Mouse (Mus musculus): Measurements from ENCODE around the gene Ptp4a2. TPM values are rescaled to one million over a fixed set of nuclear protein-coding genes. Genes with fewer than 3 reads are reported as not detected.
A peak's percentile ranks its signal among the peaks of the same experiment; 100 is the strongest.

Ptp4a2 gene
- total and polyA plus RNA-seq, 3 experiments: 118 to 619 (median 119) TPM

GRCm38 (mm10) chr4:129822324-129822723 is 11.3 kb downstream of the Ptp4a2 start:
- Histone ChIP-seq H3K27me3 (ENCODE audit: control insufficient read depth in 1 of 2, insufficient read depth in 2 of 2, low read length in 2 of 2) (no peaks in the 10 kb centered on the region), H3K27ac (ENCODE audit: control insufficient read depth, low read depth, low read length) (peak overlapping the region; percentile 44; the same call in 1 of the 2 replicates), H3K4me1 (ENCODE audit: control insufficient read depth in 1 of 2, insufficient read depth in 2 of 2, low read length in 2 of 2) (peaks cover 35 to 36% of the 10 kb centered on the region in 2 experiments), H3K9me3 (replicated peaks; ENCODE audit: insufficient read depth, low read length) (no peaks in the 10 kb centered on the region), H3K9ac (ENCODE audit: control insufficient read depth, low read depth, low read length, poor library complexity, severe bottlenecking) (peak overlapping the region; percentile 99), H3K36me3 (ENCODE audit: control insufficient read depth in 1 of 2, insufficient read depth in 2 of 2, low read length in 2 of 2) (peaks cover 4 to 62% of the 10 kb centered on the region in 2 experiments), H3K4me3 (ENCODE audit: control insufficient read depth in 1 of 2, insufficient read depth in 1 of 2, low read depth in 2 of 2, low read length in 2 of 2) (peak overlapping the region; percentile 91 to 96), H3K79me2 (ENCODE audit: control insufficient read depth, insufficient read depth, low read length, poor library complexity) (peaks cover 70% of the 10 kb centered on the region)
- DNase-seq (ENCODE audit: low read depth, low spot score): no peak
- peak; percentile 26 for TF ChIP-seq TAL1 (IDR thresholded peaks at IDR 0.05; ENCODE audit: low read length)
- TF ChIP-seq KAT2A (conservative IDR thresholded peaks at IDR 0.05; ENCODE audit: low read depth, low read length): no peak
- TF ChIP-seq GATA1 (IDR thresholded peaks at IDR 0.05; ENCODE audit: low read depth, low read length): peak; percentile 17; the same call in 1 of the 2 replicates

DNA sequence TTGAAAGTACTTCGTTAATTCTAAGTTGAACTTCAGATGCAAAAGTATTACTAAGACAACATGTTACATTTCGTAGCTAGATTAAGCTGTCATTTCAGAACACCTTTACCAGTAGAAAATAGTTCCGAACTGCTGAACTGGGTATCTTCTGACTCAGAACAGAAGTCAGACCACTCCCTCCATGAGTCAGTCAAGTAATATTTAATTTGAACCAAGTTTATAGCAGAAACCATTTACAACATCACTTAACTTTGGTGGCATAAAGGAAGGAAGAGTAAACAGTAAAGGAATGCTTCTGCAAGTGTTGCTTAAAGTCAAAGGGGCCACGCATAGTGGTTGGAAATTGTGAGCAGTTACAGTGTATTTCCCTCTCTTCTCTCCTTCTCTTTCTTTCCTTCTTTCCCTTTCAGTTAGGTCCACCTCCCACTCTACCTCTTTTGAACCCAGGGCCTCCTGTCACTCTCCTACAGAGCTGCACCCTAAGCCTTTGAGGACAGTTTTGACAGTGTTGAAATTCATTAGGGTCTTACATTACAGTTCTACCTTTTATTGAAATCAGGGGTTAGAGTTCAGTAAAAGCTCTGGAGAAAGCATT is 12.3 kb downstream of the Ptp4a2 start:
- Histone ChIP-seq H3K27me3 (ENCODE audit: control insufficient read depth in 1 of 2, insufficient read depth in 2 of 2, low read length in 2 of 2) (no peaks in the 10 kb centered on the region), H3K9me3 (replicated peaks; ENCODE audit: insufficient read depth, low read length) (no peaks in the 10 kb centered on the region), H3K79me2 (ENCODE audit: control insufficient read depth, insufficient read depth, low read length, poor library complexity) (peaks cover 80% of the 10 kb centered on the region), H3K36me3 (ENCODE audit: control insufficient read depth in 1 of 2, insufficient read depth in 2 of 2, low read length in 2 of 2) (peaks cover 5 to 70% of the 10 kb centered on the region in 2 experiments), H3K27ac (ENCODE audit: control insufficient read depth, low read depth, low read length) (no peak overlapping the region), H3K4me3 (ENCODE audit: control insufficient read depth in 1 of 2, insufficient read depth in 1 of 2, low read depth in 2 of 2, low read length in 2 of 2) (no peak overlapping the region), H3K9ac (ENCODE audit: control insufficient read depth, low read depth, low read length, poor library complexity, severe bottlenecking) (no peak overlapping the region), H3K4me1 (ENCODE audit: control insufficient read depth in 1 of 2, insufficient read depth in 2 of 2, low read length in 2 of 2) (peaks cover 37 to 40% of the 10 kb centered on the region in 2 experiments)
- DNase-seq (ENCODE audit: low read depth, low spot score): no peak
- TF ChIP-seq JUND (IDR thresholded peaks at IDR 0.05; ENCODE audit: low read depth, low read length): no peak
- no peak for TF ChIP-seq RAD21 (IDR thresholded peaks at IDR 0.05; ENCODE audit: low read depth, low read length)
- TF ChIP-seq POLR2A (IDR thresholded peaks at IDR 0.05; ENCODE audit: control insufficient read depth in 1 of 2, insufficient read depth in 1 of 2, low read depth in 1 of 2, low read length in 2 of 2, poor library complexity in 1 of 2): no peak
- TF ChIP-seq EP300 (IDR thresholded peaks at IDR 0.05; ENCODE audit: low read depth in 1 of 2, low read length in 2 of 2): no peak
- TF ChIP-seq NELFE (IDR thresholded peaks at IDR 0.05; ENCODE audit: low read depth, low read length): no peak
- no peak for TF ChIP-seq TBP (IDR thresholded peaks at IDR 0.05; ENCODE audit: low read depth, low read length)

DNA sequence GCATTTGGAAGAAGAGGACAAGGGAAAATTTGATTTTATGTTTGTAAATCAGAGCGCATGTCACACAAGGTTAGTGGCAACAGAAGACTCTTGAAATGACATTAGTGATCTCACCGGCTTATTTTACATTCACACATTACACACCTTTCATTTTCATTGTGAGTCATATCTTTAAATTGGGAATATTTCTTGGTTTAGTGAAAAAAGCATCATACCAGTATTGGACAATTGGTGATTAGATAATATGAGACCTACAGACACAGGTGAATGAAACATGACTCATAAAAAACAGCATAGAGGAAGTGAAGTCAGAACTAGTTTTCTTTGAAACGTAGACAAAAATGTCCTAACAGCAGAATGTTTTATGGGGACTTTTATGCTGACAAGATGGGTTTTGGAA is 16.6 kb downstream of the Ptp4a2 start:
- no peak overlapping the region for H3K4me3 ChIP-seq (ENCODE audit: control insufficient read depth in 1 of 2, insufficient read depth in 1 of 2, low read depth in 2 of 2, low read length in 2 of 2)
- H3K9me3 ChIP-seq (replicated peaks; ENCODE audit: insufficient read depth, low read length): no peaks in the 10 kb centered on the region
- H3K79me2 ChIP-seq (ENCODE audit: control insufficient read depth, insufficient read depth, low read length, poor library complexity): peaks cover 83% of the 10 kb centered on the region
- no peak for TF ChIP-seq MAX (IDR thresholded peaks at IDR 0.05; ENCODE audit: low read length)
- 0 out of 2 replicates have a peak, but pooled peaks have one; percentile 8 for TF ChIP-seq ETS1 (IDR thresholded peaks at IDR 0.05; ENCODE audit: low read depth, low read length)
- TF ChIP-seq USF2 (IDR thresholded peaks at IDR 0.05; ENCODE audit: borderline replicate concordance in 1 of 2, insufficient read depth in 1 of 2, low read depth in 1 of 2, low read length in 2 of 2): no peak
- no peak for TF ChIP-seq SIN3A (IDR thresholded peaks at IDR 0.05; ENCODE audit: low read length)
- no peak for TF ChIP-seq CHD2 (IDR thresholded peaks at IDR 0.05; ENCODE audit: low read length)
- no peak for TF ChIP-seq MYC (IDR thresholded peaks at IDR 0.05; ENCODE audit: low read depth, low read length)
- no peak for TF ChIP-seq MYB (IDR thresholded peaks at IDR 0.05; ENCODE audit: low read depth, low read length)
- H3K27ac ChIP-seq (ENCODE audit: control insufficient read depth, low read depth, low read length): no peak overlapping the region
- no peak overlapping the region for H3K9ac ChIP-seq (ENCODE audit: control insufficient read depth, low read depth, low read length, poor library complexity, severe bottlenecking)
- H3K4me1 ChIP-seq (ENCODE audit: control insufficient read depth in 1 of 2, insufficient read depth in 2 of 2, low read length in 2 of 2): peaks cover 32 to 41% of the 10 kb centered on the region in 2 experiments
- no peak for DNase-seq (ENCODE audit: low read depth, low spot score)
- H3K36me3 ChIP-seq (ENCODE audit: control insufficient read depth in 1 of 2, insufficient read depth in 2 of 2, low read length in 2 of 2): peaks cover 8 to 86% of the 10 kb centered on the region in 2 experiments
- no peaks in the 10 kb centered on the region for H3K27me3 ChIP-seq (ENCODE audit: control insufficient read depth in 1 of 2, insufficient read depth in 2 of 2, low read length in 2 of 2)
